Comparison of ENCODE assay signal across 9 mouse cellular contexts in the genomic region with DNA sequence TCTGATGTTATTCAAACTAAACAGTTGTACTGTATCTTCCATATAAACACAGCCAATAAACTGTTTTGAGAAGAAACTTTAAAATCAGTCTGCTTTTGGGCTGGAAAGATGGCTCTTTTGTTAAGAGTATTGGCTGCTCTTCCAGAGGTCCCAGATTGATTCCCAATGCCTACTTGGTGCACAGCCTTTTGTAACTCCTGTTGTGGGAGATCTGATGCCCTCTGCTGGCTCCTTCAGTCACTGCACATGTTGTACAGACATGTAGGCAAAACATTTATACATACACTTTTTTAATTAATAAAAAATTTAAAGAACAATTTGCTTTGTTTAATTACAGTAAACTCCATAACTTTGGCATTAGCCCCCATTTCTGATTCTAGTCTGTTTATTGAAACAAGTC.
DNase-seq lines count a peak whose midpoint lies in the region; ATAC-seq and TF ChIP-seq lines count a peak whose summit lies in the region.
"Had no signal": no experiment of that assay in that cellular context is flagged by ENCODE, and none has a peak within 500 bp of the region (broad histone marks: within the 10 kb centered on the region; RNA-seq: fewer than 3 reads in every experiment).

No protein-coding gene starts in this region.

- no peak overlapping the region for H3K4me3 ChIP-seq in neural tube, embryonic 15.5 days (replicated peaks)
- no peak overlapping the region for H3K4me3 ChIP-seq in left cerebral cortex, adult 2 months
- no peak overlapping the region for H3K4me3 ChIP-seq in neural tube, embryonic 11.5 days (ENCODE audit: low read depth, low read length)
- H3K4me3 ChIP-seq: hindbrain, embryonic 15.5 days had no signal

- H3K27ac ChIP-seq in neural tube, embryonic 15.5 days (replicated peaks): no peak overlapping the region
- no peak overlapping the region for H3K27ac ChIP-seq in left cerebral cortex, adult 2 months
- H3K27ac ChIP-seq in neural tube, embryonic 11.5 days (ENCODE audit: low read depth, low read length): no peak overlapping the region
- H3K27ac ChIP-seq: hindbrain, embryonic 15.5 days had no signal

- peak; percentile 49 for DNase-seq in neural tube, embryonic 10.5 days (ENCODE audit: extremely low spot score, low spot score)
- peak; percentile 63 for DNase-seq in R1 (ENCODE audit: low read depth, low spot score)
- peak; percentile 58 to 60 for DNase-seq in cerebellum, adult 18-20 months
- peak; percentile 11 to 12 for DNase-seq in gastrocnemius, adult 8-10 months (ENCODE audit: low spot score in 2 of 2)
- DNase-seq in left cerebral cortex, adult 2 months (ENCODE audit: extremely low spot score in 1 of 2, low spot score in 2 of 2): peak; percentile 29 to 40
- DNase-seq in neural tube, embryonic 11.5 days (ENCODE audit: low spot score): peak; percentile 68

- no peaks in the 10 kb centered on the region for H3K27me3 ChIP-seq in neural tube, embryonic 15.5 days (replicated peaks)
- no peaks in the 10 kb centered on the region for H3K27me3 ChIP-seq in neural tube, embryonic 11.5 days (ENCODE audit: control insufficient read depth, insufficient read depth, low read length)
- H3K27me3 ChIP-seq: hindbrain, embryonic 15.5 days had no signal

- no peak overlapping the region for H3K4me2 ChIP-seq in neural tube, embryonic 15.5 days
- no peak overlapping the region for H3K4me2 ChIP-seq in neural tube, embryonic 11.5 days (ENCODE audit: low read depth)
- H3K4me2 ChIP-seq: hindbrain, embryonic 15.5 days had no signal

- no peaks in the 10 kb centered on the region for H3K9me3 ChIP-seq in neural tube, embryonic 15.5 days (replicated peaks)
- no peaks in the 10 kb centered on the region for H3K9me3 ChIP-seq in neural tube, embryonic 11.5 days (ENCODE audit: control insufficient read depth, low read length)
- H3K9me3 ChIP-seq: hindbrain, embryonic 15.5 days had no signal

- no peak overlapping the region for H3K9ac ChIP-seq in neural tube, embryonic 15.5 days (replicated peaks)
- no peak overlapping the region for H3K9ac ChIP-seq in neural tube, embryonic 11.5 days (ENCODE audit: low read length)
- H3K9ac ChIP-seq: hindbrain, embryonic 15.5 days had no signal

- H3K4me1 ChIP-seq in neural tube, embryonic 15.5 days: no peaks in the 10 kb centered on the region
- no peaks in the 10 kb centered on the region for H3K4me1 ChIP-seq in neural tube, embryonic 11.5 days (ENCODE audit: control insufficient read depth, insufficient read depth, low read length)
- H3K4me1 ChIP-seq: hindbrain, embryonic 15.5 days had no signal

- peaks cover 6% of the 10 kb centered on the region; the same call in 1 of the 2 replicates for H3K36me3 ChIP-seq in neural tube, embryonic 15.5 days
- H3K36me3 ChIP-seq in neural tube, embryonic 11.5 days (ENCODE audit: control insufficient read depth, insufficient read depth, low read length): no peaks in the 10 kb centered on the region

- TF ChIP-seq CTCF in left cerebral cortex, adult 2 months (IDR thresholded peaks at IDR 0.05): peak; percentile 73

- intact Hi-C loops in left cerebral cortex, adult 2 months (cut with DNase I): loop anchor here (5.0 kb wide), 1 partner anchor 66 kb away; no protein-coding TSS in a partner anchor

- ATAC-seq in neural tube, embryonic 15.5 days (ENCODE audit: low FRiP score): no peak
- no peak for ATAC-seq in neural tube, embryonic 11.5 days (ENCODE audit: insufficient read depth, low FRiP score, low TSS enrichment)
- no peak; the same call in 1 of the 2 replicates for ATAC-seq in granulocyte monocyte progenitor cell, adult 5-6 weeks (replicated peaks; ENCODE audit: poor library complexity, severe bottlenecking)

Comparison
In these comparisons a context has a peak if more than half of its experiments do, and no peak if none do; other contexts are left out.
1. DNase-seq: peak in every context shown above with its lines; median percentile 68 in neural tube, embryonic 11.5 days; 63 in R1; 59 in cerebellum, adult 18-20 months; 49 in neural tube, embryonic 10.5 days; 34 in left cerebral cortex, adult 2 months; 12 in gastrocnemius, adult 8-10 months.